Mouse (Mus musculus) bone marrow, adult 2 months (tissue): ENCODE measurements around the gene Efcab12.

Experiments used
- CTCF ChIP-seq: fragments of 200-500 bp; IDR thresholded peaks from 2 replicates; pipeline ENCODE4 v1.5.1; 2011; ENCODE audit warnings: low read length, control low read depth; ENCODE audit not compliant: control insufficient read depth, insufficient read depth
- POLR2A ChIP-seq: fragments of 200-500 bp; IDR thresholded peaks from 2 replicates; pipeline ENCODE4 v1.6.1; 2011; ENCODE audit warnings: low read depth, mild to moderate bottlenecking, control low read depth, low read length, borderline replicate concordance; ENCODE audit not compliant: control insufficient read depth

DNA sequence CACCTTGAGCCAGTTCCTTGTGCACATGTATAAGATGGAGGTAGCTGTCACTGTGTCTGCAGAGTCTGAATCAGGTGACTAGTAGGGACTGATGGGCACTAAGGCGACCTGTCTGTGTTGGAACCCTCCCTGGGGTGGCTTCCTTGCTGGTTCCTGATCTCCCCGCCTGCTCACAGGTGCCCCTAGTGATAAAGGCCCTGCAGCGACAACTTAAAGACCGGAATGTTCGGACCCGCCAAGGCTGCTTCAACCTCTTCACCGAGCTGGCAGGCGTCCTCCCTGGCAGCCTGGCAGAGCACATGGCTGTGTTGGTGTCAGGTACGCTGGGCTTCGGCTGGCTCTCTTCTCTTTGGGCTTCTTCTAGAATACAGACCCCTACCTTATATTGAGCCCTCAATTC lies 47.2 kb downstream of the Efcab12 start:
- TF ChIP-seq POLR2A (no peak), CTCF (no peak)
